Mouse (Mus musculus): ENCODE measurements around the gene Cox8b.

Gene Cox8b

DNA sequence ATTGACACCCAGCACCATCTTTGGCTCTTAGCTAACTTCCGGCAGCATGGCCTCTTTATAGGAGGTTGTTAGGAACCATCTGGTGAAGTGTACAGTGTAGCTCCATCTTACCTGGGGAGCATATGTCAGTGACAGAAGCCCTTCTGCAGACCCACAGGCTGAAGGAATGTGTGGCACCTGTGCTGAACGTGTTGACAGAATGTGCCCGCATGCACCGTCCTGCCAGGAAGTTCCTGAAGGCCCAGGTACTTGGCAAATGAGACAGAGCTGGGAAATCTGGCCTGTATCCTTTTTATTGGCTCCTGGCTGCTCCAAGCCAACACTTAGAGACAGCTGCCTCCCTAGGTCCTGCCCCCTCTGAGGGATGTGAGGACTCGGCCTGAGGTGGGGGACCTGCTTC, 39.5 kb downstream of the Cox8b start:
- DNase-seq (ENCODE audit: low spot score), result no peak

DNA sequence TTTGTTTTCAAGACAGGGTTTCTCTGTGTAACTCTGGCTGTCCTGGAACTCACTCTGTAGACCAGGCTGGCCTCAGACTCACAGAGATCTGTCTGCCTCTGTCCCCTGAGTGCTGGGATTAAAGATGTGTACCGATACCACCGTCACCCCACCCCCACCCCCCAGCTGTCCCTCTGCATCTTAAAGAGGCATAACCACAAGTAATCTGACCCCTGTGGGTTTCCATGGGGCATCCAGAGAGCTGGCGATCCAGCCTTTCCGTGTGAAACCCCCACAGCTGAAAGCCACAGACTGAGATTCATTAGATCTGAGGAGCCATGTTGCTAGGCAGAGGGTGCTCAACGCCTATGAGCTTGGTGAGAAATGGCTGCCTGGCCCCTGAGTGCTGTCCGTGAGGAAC, 40.2 kb downstream of the Cox8b start:
- no peak for DNase-seq (ENCODE audit: low spot score)

DNA sequence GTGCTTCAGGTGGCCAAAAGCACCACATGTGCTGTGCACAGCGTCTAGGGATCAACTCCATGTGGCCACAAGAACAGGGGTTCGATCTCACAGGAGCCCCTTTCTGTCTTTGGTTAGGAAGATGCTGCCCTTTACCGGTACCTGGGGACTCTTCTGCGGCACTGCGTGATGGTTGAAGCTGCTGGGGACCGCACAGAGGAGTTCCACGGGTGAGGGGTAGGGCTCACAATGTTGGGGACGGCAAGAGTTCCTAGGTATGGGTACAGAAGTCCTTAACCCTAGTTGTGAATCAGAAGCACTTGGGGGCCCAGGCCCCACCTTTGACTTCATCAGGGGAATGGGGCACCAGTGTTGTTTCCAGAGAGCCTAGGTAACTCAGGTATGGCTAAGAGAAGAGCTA, 41.5 kb downstream of the Cox8b start:
- DNase-seq (ENCODE audit: low spot score), result no peak

DNA sequence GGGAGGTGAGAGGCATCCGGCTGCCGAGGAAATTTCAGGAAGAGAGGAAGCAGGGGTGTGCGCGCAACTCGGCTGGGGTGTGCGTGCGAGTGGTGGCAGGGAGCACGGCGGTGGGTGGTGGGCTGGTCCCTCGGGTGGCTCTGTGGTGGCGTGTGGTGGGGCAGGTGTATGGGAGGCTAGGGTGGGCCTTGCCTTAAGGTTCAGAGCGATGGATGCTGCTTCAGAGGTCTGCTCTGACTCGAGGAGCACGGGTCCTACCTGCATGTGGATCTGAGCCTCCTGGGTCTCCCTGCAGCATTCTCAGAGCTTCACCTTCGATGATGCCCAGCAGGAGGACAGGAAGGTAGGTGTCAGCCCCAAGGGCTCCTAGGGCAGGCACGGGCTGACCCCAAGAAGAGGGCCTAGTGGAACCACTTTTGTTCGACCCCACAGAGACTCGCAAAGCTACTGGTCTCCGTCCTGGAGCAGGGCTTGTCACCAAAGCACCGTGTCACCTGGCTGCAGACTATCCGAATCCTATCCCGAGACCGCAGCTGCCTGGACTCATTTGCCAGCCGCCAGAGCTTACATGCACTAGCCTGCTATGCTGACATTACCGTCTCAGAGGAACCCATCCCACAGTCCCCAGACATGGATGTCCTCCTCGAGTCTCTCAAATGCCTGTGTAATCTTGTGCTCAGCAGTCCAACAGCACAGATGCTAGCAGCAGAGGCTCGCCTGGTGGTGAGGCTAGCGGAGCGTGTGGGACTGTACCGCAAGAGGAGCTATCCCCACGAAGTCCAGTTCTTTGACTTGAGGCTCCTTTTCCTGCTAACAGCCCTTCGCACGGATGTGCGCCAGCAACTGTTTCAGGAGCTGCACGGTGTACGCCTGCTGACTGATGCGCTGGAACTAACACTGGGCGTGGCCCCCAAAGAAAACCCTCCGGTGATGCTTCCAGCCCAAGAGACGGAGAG, 42.4 kb downstream of the Cox8b start, which contains the start of gene Bet1l:
TSS of gene Bet1l (minus strand) at position 28 of the 956 bp plus-strand sequence.
- DNase-seq (ENCODE audit: low spot score), result no peak

DNA sequence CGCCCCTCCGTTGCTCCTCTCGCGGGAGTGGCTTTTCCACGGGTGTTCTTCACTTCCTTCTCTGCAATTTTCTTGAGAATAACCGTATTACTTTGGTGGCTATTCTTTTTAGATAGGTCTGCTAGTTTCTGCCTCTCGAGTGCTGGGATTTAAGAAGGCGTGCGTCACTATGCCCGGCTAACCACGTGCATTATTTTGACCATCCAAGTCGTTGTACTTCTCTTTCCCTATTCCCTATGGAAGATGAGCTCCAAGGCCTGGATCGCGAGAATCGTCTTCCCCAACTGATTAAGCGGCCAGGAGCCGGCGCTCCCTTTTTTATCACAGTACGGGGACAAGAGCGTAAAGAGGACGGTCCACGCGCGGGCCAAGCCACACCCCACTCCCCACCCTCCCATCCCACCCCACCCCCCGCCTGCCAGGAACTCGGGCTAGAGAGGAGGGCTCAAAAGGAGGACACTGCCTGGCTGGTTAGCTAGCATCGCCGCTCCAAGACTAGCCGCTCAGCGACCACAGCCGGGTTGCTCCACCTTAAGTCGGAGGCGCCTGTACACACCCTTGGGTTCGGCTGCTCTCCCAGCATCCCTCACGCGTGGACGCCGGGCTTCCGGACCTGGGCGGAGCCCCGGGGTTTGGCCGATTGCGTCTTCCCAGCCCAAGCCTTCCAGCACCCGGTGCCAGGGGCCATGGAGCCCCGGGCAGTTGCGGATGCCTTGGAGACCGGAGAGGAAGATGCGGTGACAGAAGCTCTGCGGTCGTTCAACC, 43.3 kb downstream of the Cox8b start, which contains the start of gene Ric8a:
TSS of gene Ric8a (plus strand) at position 173 of the 765 bp plus-strand sequence.
- DNase-seq (ENCODE audit: low spot score), result peak; percentile 89

DNA sequence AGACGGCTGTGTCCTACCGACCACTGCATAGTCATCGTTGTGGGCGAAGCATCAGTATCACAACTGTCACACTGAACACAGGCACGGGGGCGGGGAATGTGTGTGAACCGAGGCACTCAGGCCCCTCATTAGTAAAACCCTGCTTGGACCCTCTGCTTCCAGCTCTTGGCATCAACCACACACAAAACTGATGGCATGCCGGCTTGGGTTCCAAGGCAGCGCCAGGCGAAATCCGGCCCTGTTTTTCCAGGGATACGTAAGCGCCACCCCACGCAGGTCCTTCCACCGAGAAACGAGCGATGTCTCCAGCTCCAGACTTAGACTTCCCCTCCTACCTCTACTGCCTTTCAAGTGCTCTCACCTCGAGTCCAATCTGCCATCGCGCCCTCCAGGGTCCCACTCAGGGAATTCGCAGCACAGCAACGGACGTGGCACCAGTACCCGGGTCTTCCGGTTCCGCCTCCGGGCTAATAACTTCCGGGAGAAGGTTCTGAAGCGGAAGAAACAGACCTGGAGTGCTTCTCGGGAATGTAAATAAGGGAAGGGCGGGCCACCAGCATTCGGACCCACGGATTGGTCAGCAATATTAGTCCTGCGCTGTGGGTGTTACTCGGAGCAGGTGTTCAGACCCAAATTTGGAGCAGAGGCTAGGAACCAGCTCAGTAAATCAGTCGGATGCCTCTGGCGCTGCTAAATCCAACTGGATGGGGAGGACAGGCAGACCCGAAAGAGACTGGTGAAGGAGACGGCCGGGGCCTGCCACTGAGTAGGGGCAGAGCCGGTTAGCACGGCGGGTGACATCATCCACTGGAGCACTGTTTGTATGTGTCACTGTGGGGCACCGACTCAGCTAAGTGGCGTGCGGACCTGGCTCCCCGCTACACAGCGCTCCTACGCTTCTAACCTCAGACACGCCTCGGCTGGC, 44.1 kb downstream of the Cox8b start, which contains the start of gene Gm45785:
TSS of gene Gm45785 (minus strand) at position 472 of the 925 bp plus-strand sequence.
- peak; percentile 83 for DNase-seq (ENCODE audit: low spot score)

DNA sequence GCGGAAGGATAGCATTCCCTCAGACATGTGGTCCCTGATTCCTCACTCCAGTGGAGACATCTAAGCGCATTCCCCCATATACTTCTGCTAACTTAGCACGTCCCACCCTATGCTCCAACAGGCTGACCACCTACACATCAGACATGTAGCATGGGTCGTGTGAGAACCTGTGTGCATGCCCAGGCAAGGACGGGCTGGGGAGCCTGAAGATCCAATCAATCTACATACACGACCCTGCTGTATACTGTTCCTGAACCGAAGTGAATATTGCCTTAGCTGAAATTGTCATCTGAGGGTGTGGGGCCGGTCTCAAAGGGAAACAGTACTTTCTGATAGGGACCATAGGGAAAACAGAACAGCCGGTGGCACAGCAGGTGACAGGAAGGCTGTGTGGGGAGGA, 45.1 kb downstream of the Cox8b start:
- DNase-seq (ENCODE audit: low spot score), result no peak

DNA sequence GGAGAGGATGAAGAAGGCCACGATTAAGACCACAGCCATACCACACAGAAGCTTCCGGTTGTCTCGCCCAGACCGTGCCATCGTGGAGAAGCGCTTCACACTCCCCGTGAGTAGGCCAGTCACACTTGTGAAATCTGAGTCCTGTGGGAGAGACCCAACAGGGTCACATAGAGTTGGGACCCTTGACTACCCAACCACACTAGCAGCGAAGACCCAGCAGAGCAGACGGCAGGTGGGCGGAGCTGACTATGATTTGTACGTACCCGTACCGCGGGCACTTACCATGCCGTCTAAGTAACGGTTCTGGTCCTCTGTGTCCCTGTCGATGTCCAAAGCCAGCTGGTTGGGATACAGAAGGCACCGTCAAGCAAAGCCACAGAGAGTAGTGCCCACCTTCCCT, 45.8 kb downstream of the Cox8b start:
- DNase-seq (ENCODE audit: low spot score), result no peak

DNA sequence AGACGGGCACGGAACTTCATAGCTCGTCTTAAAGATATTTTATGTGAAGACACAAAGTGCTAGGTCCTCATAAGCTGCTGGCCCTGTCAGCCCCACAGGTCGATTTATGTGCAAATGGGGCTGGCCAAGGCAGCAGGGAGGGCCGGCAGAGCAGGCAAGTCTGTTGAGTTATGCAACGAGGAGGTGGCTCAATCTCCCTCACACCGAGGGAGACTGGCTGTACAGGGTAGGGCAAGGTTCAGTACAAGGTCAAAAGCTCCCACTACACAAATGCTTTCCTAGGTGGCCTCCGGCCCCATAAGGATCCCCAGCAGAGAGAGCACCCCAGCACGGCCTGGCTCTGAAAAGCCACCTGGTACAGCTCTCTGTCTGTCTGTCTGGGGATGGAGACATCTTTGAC, 46.9 kb downstream of the Cox8b start:
- DNase-seq (ENCODE audit: low spot score), result no peak

DNA sequence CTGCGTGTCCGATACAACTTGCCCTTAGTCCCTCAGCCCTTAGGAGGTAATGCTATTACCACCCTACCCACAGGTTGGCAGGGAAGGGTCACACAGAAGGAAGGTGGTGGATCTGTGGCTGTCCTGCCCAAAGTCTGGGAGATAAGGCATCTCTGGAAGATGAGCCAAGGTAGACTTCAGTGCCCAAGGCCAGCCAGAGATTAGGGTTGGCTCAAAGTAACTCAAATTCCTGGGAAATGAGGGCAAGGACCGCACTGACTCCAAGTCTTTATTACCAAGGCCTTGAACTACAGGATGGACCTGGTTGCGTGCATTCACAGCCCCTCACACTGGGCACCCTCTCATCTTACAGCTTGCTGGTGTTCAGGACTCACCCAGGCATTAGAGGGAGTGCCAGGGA, 48.3 kb downstream of the Cox8b start:
- no peak for DNase-seq (ENCODE audit: low spot score)

Measured in ovary, adult 18-20 months (tissue).